Mouse (Mus musculus): ENCODE results near the gene Rd3.

Gene Rd3

GRCm38 (mm10) chr1:191963948-191964772, 13.0 kb upstream of the Rd3 start:
- peak; percentile 69 for DNase-seq (ENCODE audit: low spot score)

DNA sequence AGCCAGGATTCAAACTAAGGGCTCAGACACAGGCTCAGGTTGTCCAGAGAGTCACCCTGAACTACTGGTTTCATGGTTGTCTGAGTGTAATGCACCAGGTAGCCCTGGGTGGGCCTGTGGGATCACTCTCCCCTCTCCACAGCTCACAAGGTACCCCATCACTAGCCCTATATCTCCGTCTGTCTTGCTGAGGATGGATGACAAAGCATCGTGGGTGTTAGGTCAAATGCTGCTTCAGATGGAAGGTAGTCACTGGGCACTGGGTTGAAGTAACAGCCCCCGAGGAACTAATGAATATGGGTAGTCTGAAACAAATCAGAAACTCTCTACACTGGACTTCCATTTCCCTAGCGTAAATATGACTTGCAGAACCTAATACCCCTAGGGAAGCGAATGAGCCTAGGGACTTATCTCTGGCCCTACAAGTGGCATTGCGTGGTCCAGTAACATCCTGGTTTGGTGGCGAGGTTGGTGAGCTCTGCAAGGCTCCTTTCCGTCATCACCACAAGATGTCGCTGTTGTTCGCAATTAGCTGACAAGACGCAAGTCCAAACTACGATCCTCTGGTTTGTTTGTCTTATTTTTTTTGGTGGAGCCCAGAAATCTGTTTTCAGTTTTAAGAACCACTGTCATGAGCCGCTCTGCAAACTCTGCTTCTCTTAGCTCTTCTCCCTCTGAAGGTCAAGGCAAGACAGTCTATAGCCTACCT, 12.2 kb upstream of the Rd3 start:
- DNase-seq (ENCODE audit: low spot score) = peak; percentile 69

GRCm38 (mm10) chr1:191969939-191970338, 7.2 kb upstream of the Rd3 start:
- DNase-seq (ENCODE audit: low spot score) = no peak

GRCm38 (mm10) chr1:191974509-191975405, 2.4 kb upstream of the Rd3 start:
- DNase-seq (ENCODE audit: low spot score) = no peak

- DNase-seq (ENCODE audit: low spot score) = no peak
These were observed 4.4 kb downstream of the Rd3 start for GRCm38 (mm10) chr1:191981426-191982102.

- no peak for DNase-seq (ENCODE audit: low spot score)
These were observed 9.7 kb downstream of the Rd3 start for GRCm38 (mm10) chr1:191986674-191987480.

GRCm38 (mm10) chr1:191987481-191987769, 10.3 kb downstream of the Rd3 start:
- no peak for DNase-seq (ENCODE audit: low spot score)

- DNase-seq (ENCODE audit: low spot score) = no peak
These were observed 11.5 kb downstream of the Rd3 start for GRCm38 (mm10) chr1:191988646-191989045.

GRCm38 (mm10) chr1:191989060-191989459, 11.9 kb downstream of the Rd3 start:
- no peak for DNase-seq (ENCODE audit: low spot score)

- DNase-seq (ENCODE audit: low spot score) = peak; percentile 95
These were observed 12.8 kb downstream of the Rd3 start for GRCm38 (mm10) chr1:191989994-191990393.

DNA sequence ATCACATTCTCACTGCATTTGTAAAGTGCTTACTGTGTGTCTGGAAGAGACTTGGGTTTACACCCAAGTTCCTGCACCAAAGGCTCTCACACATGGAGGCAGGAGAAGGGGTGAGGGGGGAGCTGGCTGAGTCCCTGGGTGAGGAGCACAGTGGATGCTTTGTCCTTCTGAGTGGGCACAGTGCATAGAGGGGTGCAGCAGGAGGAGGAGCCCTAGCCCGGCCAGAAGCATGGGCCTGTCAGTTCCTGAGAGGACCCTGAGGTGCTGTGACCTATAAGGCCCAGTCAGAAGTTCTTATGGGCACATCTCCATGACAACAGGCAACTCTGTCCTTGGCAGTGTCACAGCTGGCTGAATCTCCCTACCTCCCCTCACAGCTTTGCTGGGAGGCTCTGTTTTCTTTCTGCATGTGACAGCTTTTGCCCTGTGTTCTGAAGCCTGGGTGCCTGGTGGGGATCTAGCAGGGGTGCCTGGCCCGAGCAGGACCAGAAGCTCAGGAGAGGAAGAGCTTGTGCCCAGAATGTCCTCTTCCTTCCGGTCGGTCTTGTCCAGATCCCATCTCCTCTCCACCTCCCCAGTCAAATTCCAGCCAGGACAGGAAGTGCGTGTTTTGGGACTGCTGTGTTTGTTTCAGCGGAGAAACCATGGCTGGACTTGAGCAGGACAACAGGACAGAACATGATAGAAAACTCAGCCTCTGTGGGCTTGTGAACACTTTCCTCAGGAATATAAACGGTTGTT, 15.0 kb downstream of the Rd3 start:
- no peak for DNase-seq (ENCODE audit: low spot score)

DNA sequence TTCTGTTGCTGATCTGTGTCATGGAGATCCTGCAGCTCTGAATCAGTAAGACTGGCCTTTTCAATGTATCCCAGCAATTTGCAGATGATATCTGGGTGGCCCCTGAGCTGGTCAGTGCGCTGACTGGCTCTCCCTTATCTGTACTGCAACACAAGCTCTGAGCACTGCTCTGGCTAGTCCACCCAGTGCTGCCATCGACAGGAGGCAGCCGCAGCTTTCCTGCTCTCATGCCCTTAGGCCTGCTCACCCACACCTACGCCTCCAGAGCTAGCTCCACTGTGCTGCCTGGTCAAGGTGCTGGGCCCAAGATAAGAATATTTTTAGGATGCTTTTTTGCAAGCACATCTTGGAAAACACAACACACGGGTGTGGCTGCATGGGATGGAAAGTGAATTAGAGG, 17.3 kb downstream of the Rd3 start:
- no peak for DNase-seq (ENCODE audit: low spot score)

DNA sequence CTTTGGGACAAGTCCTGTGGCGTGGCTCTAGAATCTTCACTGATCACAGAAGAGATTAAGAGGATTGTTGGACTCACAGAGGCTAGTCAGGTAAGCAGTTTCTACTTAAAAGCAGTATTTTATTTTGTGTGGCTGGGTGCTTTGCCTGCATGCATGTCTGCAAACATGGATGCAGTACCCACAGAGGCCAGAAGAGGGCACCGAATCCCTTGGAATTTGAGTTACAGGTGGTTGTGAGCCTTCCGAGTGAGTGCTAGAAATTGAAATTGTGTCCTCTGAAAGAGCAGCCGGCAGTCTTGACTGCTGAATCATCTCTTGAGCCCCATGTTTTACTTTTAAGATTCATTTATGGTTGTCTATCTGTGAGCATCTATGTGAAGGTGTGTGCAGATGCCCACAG, 18.3 kb downstream of the Rd3 start:
- peak; percentile 63 for DNase-seq (ENCODE audit: low spot score)

DNA sequence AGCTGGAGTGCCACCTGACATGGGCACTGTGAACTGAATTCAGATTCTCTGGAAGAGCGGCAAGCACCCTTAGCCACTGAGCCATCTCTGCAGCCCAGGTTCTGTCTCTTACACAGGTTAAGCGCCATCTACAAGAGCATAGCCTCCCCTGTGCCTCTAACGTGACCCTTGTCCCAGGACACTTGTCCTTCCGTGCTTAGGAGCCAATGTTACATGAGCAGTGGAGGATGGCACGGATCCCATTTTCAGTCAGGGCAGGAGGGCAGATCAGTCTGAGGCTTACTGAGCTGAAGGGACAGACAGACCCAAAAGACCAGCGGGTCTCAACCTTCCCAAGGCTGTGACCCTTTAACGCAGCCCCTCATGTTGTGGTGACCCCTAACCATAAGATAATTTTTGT, 18.7 kb downstream of the Rd3 start:
- DNase-seq (ENCODE audit: low spot score) = no peak

DNA sequence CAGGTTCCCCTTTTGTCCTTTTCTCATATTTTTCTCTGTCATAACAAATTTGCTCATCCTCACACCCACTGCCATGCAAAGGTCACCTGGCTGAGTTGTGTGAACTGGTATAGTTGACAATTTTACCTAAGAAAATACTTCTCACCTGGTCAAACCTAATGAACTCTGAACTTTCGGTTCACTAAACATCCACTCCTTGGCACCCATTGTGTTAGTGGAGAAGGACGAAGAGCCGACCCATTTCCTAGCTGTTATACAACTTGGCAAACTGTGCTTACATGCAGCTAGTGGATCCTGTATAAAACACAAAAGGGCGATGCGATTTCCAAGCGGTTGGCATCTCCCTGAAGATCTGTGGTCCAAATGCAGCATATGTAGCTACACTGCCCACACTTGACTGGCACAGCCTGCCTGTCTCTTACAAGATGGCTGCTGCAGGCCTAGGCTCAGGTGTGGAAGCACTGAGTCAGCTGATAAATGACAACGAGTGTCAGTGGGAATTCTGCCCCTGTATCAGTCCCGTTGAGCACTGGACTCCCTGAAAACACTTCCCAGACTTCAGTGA, 19.5 kb downstream of the Rd3 start:
- DNase-seq (ENCODE audit: low spot score) = no peak

DNA sequence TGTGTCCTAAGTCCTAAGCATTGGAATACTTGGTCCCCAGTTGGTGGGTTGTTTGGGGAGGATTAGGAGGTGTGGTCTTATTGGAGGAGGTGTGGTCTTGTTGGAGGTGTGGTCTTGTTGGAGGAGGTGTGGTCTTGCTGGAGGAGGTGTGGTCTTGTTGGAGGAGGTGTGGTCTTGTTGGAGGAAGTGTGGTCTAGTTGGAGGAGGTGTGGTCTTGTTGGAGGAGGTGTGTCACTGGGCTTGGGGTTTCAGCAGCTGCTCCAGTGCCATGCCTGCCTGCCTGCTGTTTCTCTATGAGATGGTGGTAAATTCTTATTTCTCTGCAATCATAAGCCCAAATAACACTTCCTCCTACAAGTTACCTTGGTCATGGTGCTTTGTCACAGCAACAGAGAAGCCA, 21.9 kb downstream of the Rd3 start:
- DNase-seq (ENCODE audit: low spot score) = peak; percentile 34
